20 mouse cellular contexts compared by ENCODE assay signal in the genomic region with DNA sequence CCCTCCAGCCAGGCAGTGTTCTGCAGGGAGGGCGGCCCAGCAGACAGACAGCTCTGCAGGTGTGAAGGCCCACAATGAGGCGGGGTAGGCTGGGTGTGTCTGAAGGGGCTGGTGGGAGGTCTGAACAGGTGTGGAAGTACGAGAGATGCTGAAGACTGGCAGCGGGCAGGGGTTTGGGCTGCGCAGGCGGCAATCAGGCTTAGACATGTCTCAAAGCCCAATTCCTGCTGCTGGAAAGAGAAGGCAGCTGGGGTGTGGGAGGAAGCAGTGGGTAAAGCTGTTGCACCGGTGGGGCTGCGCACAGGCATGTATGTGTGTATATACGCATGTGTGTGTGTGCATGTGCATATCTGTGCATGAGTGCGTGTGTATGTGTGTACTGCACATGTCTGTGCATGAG. TPM values are rescaled to one million over a fixed set of nuclear protein-coding genes. Genes with fewer than 3 reads are reported as not detected.
DNase-seq lines count a peak whose midpoint lies in the region; ATAC-seq and TF ChIP-seq lines count a peak whose summit lies in the region.
"Had no signal": no experiment of that assay in that cellular context is flagged by ENCODE, and none has a peak within 500 bp of the region (broad histone marks: within the 10 kb centered on the region; RNA-seq: fewer than 3 reads in every experiment).

No protein-coding gene starts in this region.

- no peaks in the 10 kb centered on the region for H3K36me3 ChIP-seq in hindbrain, embryonic 13.5 days
- no peaks in the 10 kb centered on the region for H3K36me3 ChIP-seq in hindbrain, postnatal 0 days (ENCODE audit: insufficient read depth, low read length)
- no peaks in the 10 kb centered on the region for H3K36me3 ChIP-seq in embryonic facial prominence, embryonic 14.5 days (ENCODE audit: control insufficient read depth, insufficient read depth, low read length)
- H3K36me3 ChIP-seq: limb, embryonic 15.5 days; neural tube, embryonic 13.5 days had no signal

- H3K4me2 ChIP-seq in hindbrain, embryonic 13.5 days = no peak overlapping the region
- no peak overlapping the region for H3K4me2 ChIP-seq in hindbrain, postnatal 0 days (ENCODE audit: low read depth, low read length)
- no peak overlapping the region for H3K4me2 ChIP-seq in embryonic facial prominence, embryonic 14.5 days (ENCODE audit: low read depth, low read length)
- H3K4me2 ChIP-seq: limb, embryonic 15.5 days; midbrain, embryonic 11.5 days; neural tube, embryonic 13.5 days had no signal

- H3K4me1 ChIP-seq in hindbrain, embryonic 13.5 days (replicated peaks) = 0 out of 2 replicates have a peak, but pooled peaks cover 3% of the 10 kb centered on the region
- H3K4me1 ChIP-seq in hindbrain, postnatal 0 days (ENCODE audit: insufficient read depth, low read length) = no peaks in the 10 kb centered on the region
- no peaks in the 10 kb centered on the region for H3K4me1 ChIP-seq in embryonic facial prominence, embryonic 14.5 days (ENCODE audit: control insufficient read depth, insufficient read depth, low read length)
- H3K4me1 ChIP-seq: neural tube, embryonic 13.5 days had no signal

- 0 out of 2 replicates have a peak, but pooled peaks cover 7% of the 10 kb centered on the region for H3K27me3 ChIP-seq in hindbrain, embryonic 13.5 days
- no peaks in the 10 kb centered on the region for H3K27me3 ChIP-seq in hindbrain, postnatal 0 days (ENCODE audit: insufficient read depth, low read length)
- H3K27me3 ChIP-seq in embryonic facial prominence, embryonic 14.5 days (replicated peaks; ENCODE audit: control insufficient read depth, insufficient read depth, low read length) = no peaks in the 10 kb centered on the region
- H3K27me3 ChIP-seq: neural tube, embryonic 13.5 days had no signal

- H3K9me3 ChIP-seq in hindbrain, embryonic 13.5 days = no peaks in the 10 kb centered on the region
- no peaks in the 10 kb centered on the region for H3K9me3 ChIP-seq in hindbrain, postnatal 0 days (ENCODE audit: low read length)
- no peaks in the 10 kb centered on the region for H3K9me3 ChIP-seq in embryonic facial prominence, embryonic 14.5 days (ENCODE audit: control insufficient read depth, low read length)
- H3K9me3 ChIP-seq: limb, embryonic 15.5 days; neural tube, embryonic 13.5 days had no signal

- H3K4me3 ChIP-seq in hindbrain, embryonic 13.5 days = no peak overlapping the region
- H3K4me3 ChIP-seq in hindbrain, postnatal 0 days (ENCODE audit: low read length) = no peak overlapping the region
- H3K4me3 ChIP-seq in embryonic facial prominence, embryonic 14.5 days (ENCODE audit: low read depth, low read length) = no peak overlapping the region
- H3K4me3 ChIP-seq: limb, embryonic 15.5 days; neural tube, embryonic 13.5 days had no signal

- no peak for TF ChIP-seq CTCF in hindbrain, postnatal 0 days (IDR thresholded peaks at IDR 0.05; ENCODE audit: low read depth)

- intact Hi-C loops in left cerebral cortex, postnatal 36 days (cut with DNase I) = no loop called here

- ATAC-seq in hindbrain, embryonic 13.5 days (ENCODE audit: low FRiP score) = no peak
- no peak for ATAC-seq in hindbrain, postnatal 0 days
- peak; percentile 69 for ATAC-seq in embryonic facial prominence, embryonic 14.5 days (ENCODE audit: low read depth)
- ATAC-seq: forebrain, embryonic 16.5 days; liver, postnatal 0 days had no signal

- no peak for DNase-seq in hindbrain, postnatal 0 days (ENCODE audit: low spot score)
- peak; percentile 62 for DNase-seq in embryonic facial prominence, embryonic 14.5 days (ENCODE audit: low spot score)
- peak; percentile 85 for DNase-seq in layer of hippocampus, adult 9-11 months
- DNase-seq in left cerebral cortex, postnatal 36 days (ENCODE audit: low spot score in 2 of 2) = peak; percentile 74 to 77
- no peak for DNase-seq in embryo, embryonic 11 days
- no peak for DNase-seq in testis, postnatal 10 days (ENCODE audit: low spot score)
- no peak for DNase-seq in ovary, adult 18-20 months (ENCODE audit: low spot score)
- DNase-seq: adrenal gland, adult 2 months; cerebellum, postnatal 25 days; gastrocnemius, postnatal 25 days; liver, postnatal 0 days; lung, postnatal 36 days; thymus, adult 18-20 months had no signal

- no peak overlapping the region for H3K27ac ChIP-seq in hindbrain, embryonic 13.5 days
- no peak overlapping the region for H3K27ac ChIP-seq in hindbrain, postnatal 0 days
- H3K27ac ChIP-seq in embryonic facial prominence, embryonic 14.5 days (replicated peaks; ENCODE audit: low read depth, low read length) = no peak overlapping the region
- H3K27ac ChIP-seq: limb, embryonic 15.5 days; neural tube, embryonic 13.5 days had no signal

- peak overlapping the region; percentile 13; the same call in 1 of the 2 replicates for H3K9ac ChIP-seq in hindbrain, embryonic 13.5 days
- no peak overlapping the region for H3K9ac ChIP-seq in hindbrain, postnatal 0 days (replicated peaks; ENCODE audit: low read length)
- H3K9ac ChIP-seq in embryonic facial prominence, embryonic 14.5 days (ENCODE audit: low read depth, low read length) = no peak overlapping the region
- H3K9ac ChIP-seq: limb, embryonic 15.5 days; liver, postnatal 0 days; neural tube, embryonic 13.5 days had no signal

- WGBS in hindbrain, embryonic 13.5 days = 92% methylated on average over 10 of the region's 10 CpGs
- WGBS in hindbrain, postnatal 0 days = 93% methylated on average over 10 of the region's 10 CpGs
- WGBS in embryonic facial prominence, embryonic 14.5 days = 88% methylated on average over 10 of the region's 10 CpGs

RNA-seq across cellular contexts. Expression of a gene that starts 20.6 kb away (rescaled TPM):
- 0.99 and 1.1 TPM in 2 replicates for polyA plus RNA-seq in hindbrain, embryonic 13.5 days (2015; fragmentation: Nextera tagmentation; extraction: Ambion mirVana)
- total RNA-seq in hindbrain, postnatal 0 days (2014; rRNA removed) = 0.32 and 0.89 TPM in 2 replicates
- 1.1 TPM in 2 replicates for polyA plus RNA-seq in hindbrain, postnatal 0 days (2015; fragmentation: Nextera tagmentation; extraction: Ambion mirVana)
- polyA plus RNA-seq in embryonic facial prominence, embryonic 14.5 days (2014; fragmentation: Nextera tagmentation; extraction: Ambion mirVana) = 1.1 and 1.4 TPM in 2 replicates
- total RNA-seq in left cerebral cortex, postnatal 36 days (2021) = 10 to 100 TPM; 25.4 to 38.6 TPM
- total RNA-seq: adrenal gland, adult 2 months; CH12.LX; heart, adult 8-10 months had no signal

RNA-seq across cellular contexts. Expression of a gene that starts 30.5 kb away (rescaled TPM):
- 7.0 and 7.7 TPM in 2 replicates for polyA plus RNA-seq in hindbrain, embryonic 13.5 days (2015; fragmentation: Nextera tagmentation; extraction: Ambion mirVana)
- total RNA-seq in hindbrain, postnatal 0 days (2014; rRNA removed) = 24.9 and 27.0 TPM in 2 replicates
- polyA plus RNA-seq in hindbrain, postnatal 0 days (2015; fragmentation: Nextera tagmentation; extraction: Ambion mirVana) = 7.8 and 8.2 TPM in 2 replicates
- 8.8 and 8.9 TPM in 2 replicates for polyA plus RNA-seq in embryonic facial prominence, embryonic 14.5 days (2014; fragmentation: Nextera tagmentation; extraction: Ambion mirVana)
- total RNA-seq in left cerebral cortex, postnatal 36 days (2021) = 10 to 100 TPM; 17.5 to 21.3 TPM

RNA-seq across cellular contexts. Expression of a gene that starts 30.5 kb away (rescaled TPM):
- polyA plus RNA-seq in hindbrain, embryonic 13.5 days (2015; fragmentation: Nextera tagmentation; extraction: Ambion mirVana) = 70.4 and 71.3 TPM in 2 replicates
- total RNA-seq in hindbrain, postnatal 0 days (2014; rRNA removed) = 82.9 and 200 TPM in 2 replicates
- polyA plus RNA-seq in hindbrain, postnatal 0 days (2015; fragmentation: Nextera tagmentation; extraction: Ambion mirVana) = 99.2 and 104 TPM in 2 replicates
- 84.6 and 86.6 TPM in 2 replicates for polyA plus RNA-seq in embryonic facial prominence, embryonic 14.5 days (2014; fragmentation: Nextera tagmentation; extraction: Ambion mirVana)
- 10 to 100 TPM; 54.0 to 74.1 TPM for total RNA-seq in left cerebral cortex, postnatal 36 days (2021)

RNA-seq across cellular contexts. Expression of a gene that starts 30.7 kb away (rescaled TPM):
- polyA plus RNA-seq in hindbrain, embryonic 13.5 days (2015; fragmentation: Nextera tagmentation; extraction: Ambion mirVana) = 23.1 and 25.4 TPM in 2 replicates
- 11.7 and 15.7 TPM in 2 replicates for total RNA-seq in hindbrain, postnatal 0 days (2014; rRNA removed)
- 14.3 and 14.4 TPM in 2 replicates for polyA plus RNA-seq in hindbrain, postnatal 0 days (2015; fragmentation: Nextera tagmentation; extraction: Ambion mirVana)
- 21.5 and 22.0 TPM in 2 replicates for polyA plus RNA-seq in embryonic facial prominence, embryonic 14.5 days (2014; fragmentation: Nextera tagmentation; extraction: Ambion mirVana)
- total RNA-seq in left cerebral cortex, postnatal 36 days (2021) = 10 to 100 TPM; 25.8 to 37.3 TPM
- polyA plus RNA-seq: adrenal gland, adult 2 months had no signal

RNA-seq across cellular contexts. Expression of a gene that starts 54.0 kb away (rescaled TPM):
- polyA plus RNA-seq in hindbrain, embryonic 13.5 days (2015; fragmentation: Nextera tagmentation; extraction: Ambion mirVana) = 3.1 and 3.5 TPM in 2 replicates
- 37.5 and 47.1 TPM in 2 replicates for total RNA-seq in hindbrain, postnatal 0 days (2014; rRNA removed)
- 11.1 and 14.1 TPM in 2 replicates for polyA plus RNA-seq in hindbrain, postnatal 0 days (2015; fragmentation: Nextera tagmentation; extraction: Ambion mirVana)
- 2.5 and 3.3 TPM in 2 replicates for polyA plus RNA-seq in embryonic facial prominence, embryonic 14.5 days (2014; fragmentation: Nextera tagmentation; extraction: Ambion mirVana)
- 10 to 100 TPM; 80.9 to 85.3 TPM for total RNA-seq in left cerebral cortex, postnatal 36 days (2021)

Comparison
In these comparisons a context has a peak if more than half of its experiments do, and no peak if none do; other contexts are left out.
1. DNase-seq: peak in embryonic facial prominence, embryonic 14.5 days (single experiment), layer of hippocampus, adult 9-11 months (single experiment) and left cerebral cortex, postnatal 36 days (2 of 2); none in hindbrain, postnatal 0 days (single experiment), embryo, embryonic 11 days (single experiment), testis, postnatal 10 days (single experiment) and ovary, adult 18-20 months (single experiment).